Mouse (Mus musculus) E14TG2a.4 (cell line): ENCODE measurements around the gene Slc30a6.

Experiments
- CTCF ChIP-seq: conservative IDR thresholded peaks from 2 replicates; pipeline ENCODE4 v1.5.1; 2014; ENCODE audit warnings: low read length
- NANOG ChIP-seq: IDR thresholded peaks from 2 replicates; pipeline ENCODE4 v1.6.1; 2014; ENCODE audit warnings: borderline replicate concordance, low read length, mixed read lengths
- POU5F1 ChIP-seq: IDR thresholded peaks from 2 replicates; pipeline ENCODE4 v1.6.1; 2014; ENCODE audit warnings: low read length, borderline replicate concordance

- TF ChIP-seq CTCF (no peak), POU5F1 (no peak), NANOG (no peak)
Observed at GRCm38 (mm10) chr17:74424401-74425005, 29.1 kb downstream of the Slc30a6 start.
